Mouse (Mus musculus): ENCODE results near the gene Mtch2.
"Not testable (repeated sequence)": the region's sequence is repeated elsewhere in the genome, so short reads cannot be mapped to it uniquely, and the experiment has no call there.

The Mtch2 gene

GRCm38 (mm10) chr2:90846955-90847680 is at the start of gene Mtch2:
Gene Mtch2 (plus strand): TSS chr2:90847155.
- DNase-seq (ENCODE audit: low spot score), result peak; percentile 99

GRCm38 (mm10) chr2:90808241-90809126 is 38.5 kb upstream of the Mtch2 start:
- DNase-seq (ENCODE audit: low spot score), result no peak

- no peak for DNase-seq (ENCODE audit: low spot score)
These were observed 36.2 kb upstream of the Mtch2 start for GRCm38 (mm10) chr2:90810751-90811150.

GRCm38 (mm10) chr2:90815266-90815665 is 31.7 kb upstream of the Mtch2 start:
- DNase-seq (ENCODE audit: low spot score), result no peak

GRCm38 (mm10) chr2:90816144-90816543 is 30.8 kb upstream of the Mtch2 start:
- no peak for DNase-seq (ENCODE audit: low spot score)

- DNase-seq (ENCODE audit: low spot score), result no peak
These were observed 28.2 kb upstream of the Mtch2 start for GRCm38 (mm10) chr2:90818710-90819109.

GRCm38 (mm10) chr2:90820894-90821293 is 26.1 kb upstream of the Mtch2 start:
- no peak for DNase-seq (ENCODE audit: low spot score)

GRCm38 (mm10) chr2:90822978-90823377 is 24.0 kb upstream of the Mtch2 start:
- no peak for DNase-seq (ENCODE audit: low spot score)

GRCm38 (mm10) chr2:90823781-90824180 is 23.2 kb upstream of the Mtch2 start:
- no peak for DNase-seq (ENCODE audit: low spot score)

GRCm38 (mm10) chr2:90824528-90824927 is 22.4 kb upstream of the Mtch2 start:
- not testable (repeated sequence) for DNase-seq (ENCODE audit: low spot score)

- DNase-seq (ENCODE audit: low spot score), result no peak
These were observed 21.3 kb upstream of the Mtch2 start for GRCm38 (mm10) chr2:90825515-90826172.

GRCm38 (mm10) chr2:90828739-90829138 is 18.2 kb upstream of the Mtch2 start:
- no peak for DNase-seq (ENCODE audit: low spot score)

- DNase-seq (ENCODE audit: low spot score), result no peak
These were observed 13.5 kb upstream of the Mtch2 start for GRCm38 (mm10) chr2:90833502-90833901.

- peak; percentile 52 for DNase-seq (ENCODE audit: low spot score)
These were observed 8.3 kb upstream of the Mtch2 start for GRCm38 (mm10) chr2:90838621-90839020.

- DNase-seq (ENCODE audit: low spot score), result no peak
These were observed 3.3 kb upstream of the Mtch2 start for GRCm38 (mm10) chr2:90843666-90844065.

GRCm38 (mm10) chr2:90844262-90844661 is 2.7 kb upstream of the Mtch2 start:
- DNase-seq (ENCODE audit: low spot score), result no peak

GRCm38 (mm10) chr2:90845234-90845633 is 1.7 kb upstream of the Mtch2 start:
- no peak for DNase-seq (ENCODE audit: low spot score)

- peak; percentile 83 for DNase-seq (ENCODE audit: low spot score)
These were observed 784 bp upstream of the Mtch2 start for GRCm38 (mm10) chr2:90846171-90846570.

- DNase-seq (ENCODE audit: low spot score), result no peak
These were observed 379 bp upstream of the Mtch2 start for GRCm38 (mm10) chr2:90846597-90846954.

- peak; percentile 45 for DNase-seq (ENCODE audit: low spot score)
These were observed 711 bp downstream of the Mtch2 start for GRCm38 (mm10) chr2:90847681-90848050.

- peak; percentile 82 for DNase-seq (ENCODE audit: low spot score)
These were observed 1.4 kb downstream of the Mtch2 start for GRCm38 (mm10) chr2:90848331-90848730.

- DNase-seq (ENCODE audit: low spot score), result no peak
These were observed 3.4 kb downstream of the Mtch2 start for GRCm38 (mm10) chr2:90850401-90850800.

- DNase-seq (ENCODE audit: low spot score), result no peak
These were observed 14.5 kb downstream of the Mtch2 start for GRCm38 (mm10) chr2:90861486-90861885.

Measured in adipocyte (in vitro differentiated cells).